Mouse (Mus musculus) left cerebral cortex, adult 2 months (tissue): ENCODE measurements around the gene Defb30. TPM values are rescaled to one million over a fixed set of nuclear protein-coding genes. Genes with fewer than 3 reads are reported as not detected.

ENCODE experiments used
- DNase-seq, 2 experiments: peaks; one replicate each; pipeline ENCODE4 v3.0.0; 2021 to 2022; ENCODE audit warnings: low spot score in 2 of 2, mixed read lengths in 1 of 2; ENCODE audit errors: extremely low spot score in 1 of 2
- H3K27ac ChIP-seq: fragments of 200-600 bp; 2 replicates; pipeline ENCODE4 v1.8.1; 2022
- H3K4me3 ChIP-seq: fragments of 200-600 bp; 2 replicates; pipeline ENCODE4 v1.8.1; 2022
- CTCF ChIP-seq: fragments of 200-600 bp; IDR thresholded peaks from 2 replicates; pipeline ENCODE4 v1.8.1; 2022; ENCODE audit warnings: antibody characterized with exemption, mild to moderate bottlenecking, moderate library complexity
- intact Hi-C: fragments of 180-260 bp; cut with DNase I; formaldehyde crosslinking; loops from one replicate; pipeline ENCODE4 v1.15.1; 2025
- total RNA-seq, 2 experiments: library from RNA; stranded (reverse); gene quantifications; 2 replicates each; pipeline ENCODE4 v1.2.3; 2021

Gene Defb30
- total RNA-seq, 2 experiments from 2014 or later = not detected

GRCm38 (mm10) chr14:63011471-63011870 is 38.3 kb downstream of the Defb30 start, which contains the start of gene Defb43:
TSS of gene Defb43 (plus strand) at chr14:63011771.
- intact Hi-C loops = no loop called here
- TF ChIP-seq CTCF = no peak
- no peak within 1 kb of the TSS for H3K27ac ChIP-seq
- no peak within 1 kb of the TSS for H3K4me3 ChIP-seq
- no peak for DNase-seq

- TF ChIP-seq CTCF = no peak
- intact Hi-C loops = no loop called here
Measured at GRCm38 (mm10) chr14:63002588-63002987, 47.2 kb downstream of the Defb30 start.

GRCm38 (mm10) chr14:62998977-62999376 is 50.8 kb downstream of the Defb30 start:
- intact Hi-C loops = no loop called here
- no peak overlapping the region for H3K27ac ChIP-seq
- TF ChIP-seq CTCF = no peak
- no peak for DNase-seq
- H3K4me3 ChIP-seq = no peak overlapping the region

More at GRCm38 (mm10) chr14:63002588-63002987, 47.2 kb downstream of the Defb30 start:
- no peak for DNase-seq
- H3K27ac ChIP-seq = no peak overlapping the region
- no peak overlapping the region for H3K4me3 ChIP-seq

GRCm38 (mm10) chr14:62997777-62998176 is 52.0 kb downstream of the Defb30 start, which contains the start of gene Defb47:
TSS of gene Defb47 (plus strand) at chr14:62998077.
- no peak for DNase-seq
- Histone ChIP-seq H3K27ac (no peak within 1 kb of the TSS), H3K4me3 (no peak within 1 kb of the TSS)
- TF ChIP-seq CTCF = no peak
- intact Hi-C loops = no loop called here

GRCm38 (mm10) chr14:62991849-62992510 is 57.8 kb downstream of the Defb30 start:
- no peak for TF ChIP-seq CTCF
- DNase-seq = no peak
- Histone ChIP-seq H3K4me3 (no peak overlapping the region), H3K27ac (no peak overlapping the region)
- intact Hi-C loops = no loop called here

- intact Hi-C loops = no loop called here
- DNase-seq = no peak
- no peak for TF ChIP-seq CTCF
- Histone ChIP-seq H3K27ac (no peak overlapping the region), H3K4me3 (no peak overlapping the region)
Measured at GRCm38 (mm10) chr14:62991271-62991670, 58.5 kb downstream of the Defb30 start.

- no peak for DNase-seq
- intact Hi-C loops = no loop called here
- TF ChIP-seq CTCF = no peak
- no peak within 1 kb of the TSS for H3K4me3 ChIP-seq
- no peak within 1 kb of the TSS for H3K27ac ChIP-seq
Measured at GRCm38 (mm10) chr14:62984410-62984809, 65.3 kb downstream of the Defb30 start, which contains the start of gene Defb48. TSS of gene Defb48 (minus strand) at chr14:62984510.

Other genes starting within 250 kb of the Defb30 start
- gene Wdfy2, start 212.3 kb downstream of the Defb30 start, total RNA-seq = 10 to 100 TPM; 12.4 to 15.8 TPM
- gene Defb48, start 65.5 kb downstream of the Defb30 start, total RNA-seq = not detected
- gene Defb47, start 51.9 kb downstream of the Defb30 start, total RNA-seq = not detected
- not detected for gene Defb43, start 38.2 kb downstream of the Defb30 start, total RNA-seq
- gene Defb42, start 3.0 kb downstream of the Defb30 start, total RNA-seq = not detected